Comparison of ENCODE assay signal across 10 mouse cellular contexts in genomic region chr2:119108554-119108953, GRCm38 (mm10). TPM values are rescaled to one million over a fixed set of nuclear protein-coding genes. Genes with fewer than 3 reads are reported as not detected.
DNase-seq lines count a peak whose midpoint lies in the region; ATAC-seq lines count a peak whose summit lies in the region.
"Had no signal": no experiment of that assay in that cellular context is flagged by ENCODE, and none has a peak within 500 bp of the region (broad histone marks: within the 10 kb centered on the region; RNA-seq: fewer than 3 reads in every experiment).

No protein-coding gene starts in this region.

- intact Hi-C loops in left cerebral cortex, postnatal 10 days (cut with DNase I), result no loop called here

- peak; percentile 33 for DNase-seq in neural tube, embryonic 10.5 days (ENCODE audit: extremely low spot score, low spot score)
- DNase-seq in c-Kit-positive CD71-negative TER-119-negative erythroid progenitor cells, embryonic 14.5 days (ENCODE audit: low read depth), result peak; percentile 46
- DNase-seq in kidney, postnatal 25 days, result peak; percentile 70 to 77
- DNase-seq in thymus, postnatal 0 days (ENCODE audit: low spot score), result peak; percentile 24
- no peak for DNase-seq in gastrocnemius, postnatal 25 days
- DNase-seq in urinary bladder, postnatal 10 days (ENCODE audit: low spot score), result no peak
- DNase-seq in left cerebral cortex, postnatal 10 days (ENCODE audit: extremely low spot score in 1 of 2, low spot score in 2 of 2), result no peak

- no peaks in the 10 kb centered on the region for H3K36me3 ChIP-seq in neural tube, embryonic 15.5 days
- H3K36me3 ChIP-seq: hindbrain, embryonic 15.5 days; neural tube, embryonic 13.5 days had no signal

- H3K27ac ChIP-seq in neural tube, embryonic 15.5 days (replicated peaks), result no peak overlapping the region
- H3K27ac ChIP-seq: hindbrain, embryonic 15.5 days; neural tube, embryonic 13.5 days had no signal

- no peak for ATAC-seq in neural tube, embryonic 15.5 days (ENCODE audit: low FRiP score)

- no peak overlapping the region for H3K4me2 ChIP-seq in neural tube, embryonic 15.5 days
- H3K4me2 ChIP-seq: hindbrain, embryonic 15.5 days; neural tube, embryonic 13.5 days had no signal

- H3K9ac ChIP-seq in neural tube, embryonic 15.5 days (replicated peaks), result no peak overlapping the region
- H3K9ac ChIP-seq: hindbrain, embryonic 15.5 days; neural tube, embryonic 13.5 days had no signal

- no peaks in the 10 kb centered on the region for H3K27me3 ChIP-seq in neural tube, embryonic 15.5 days (replicated peaks)
- H3K27me3 ChIP-seq: hindbrain, embryonic 15.5 days; neural tube, embryonic 13.5 days had no signal

- no peak overlapping the region for H3K4me3 ChIP-seq in neural tube, embryonic 15.5 days (replicated peaks)
- H3K4me3 ChIP-seq: hindbrain, embryonic 15.5 days; neural tube, embryonic 13.5 days had no signal

- H3K9me3 ChIP-seq in neural tube, embryonic 15.5 days (replicated peaks), result no peaks in the 10 kb centered on the region
- H3K9me3 ChIP-seq: hindbrain, embryonic 15.5 days; neural tube, embryonic 13.5 days had no signal

- H3K4me1 ChIP-seq in neural tube, embryonic 15.5 days, result peaks cover 11% of the 10 kb centered on the region

- WGBS in neural tube, embryonic 15.5 days, result 75% methylated on average over 4 of the region's 4 CpGs

RNA-seq across cellular contexts. Expression of gene Rad51, which starts 4.0 kb away (rescaled TPM):
- polyA plus RNA-seq in neural tube, embryonic 15.5 days (2015; fragmentation: Nextera tagmentation; extraction: Ambion mirVana), result 7.3 and 17.3 TPM in 2 replicates
- 49.3 and 49.7 TPM in 2 replicates for polyA plus RNA-seq in thymus, postnatal 0 days (2015; fragmentation: Nextera tagmentation; extraction: Ambion mirVana)
- total RNA-seq in gastrocnemius, postnatal 25 days (2021), result 1 to 10 TPM in 1 of 2 experiments, under 1 TPM in 1; 0.78 to 1.2 TPM
- total RNA-seq in left cerebral cortex, postnatal 10 days (2021), result 1 to 10 TPM; 2.8 to 3.6 TPM

RNA-seq across cellular contexts. Expression of gene Rmdn3, which starts 48.3 kb away (rescaled TPM):
- polyA plus RNA-seq in neural tube, embryonic 15.5 days (2015; fragmentation: Nextera tagmentation; extraction: Ambion mirVana), result 47.7 and 49.0 TPM in 2 replicates
- polyA plus RNA-seq in thymus, postnatal 0 days (2015; fragmentation: Nextera tagmentation; extraction: Ambion mirVana), result 32.9 and 33.5 TPM in 2 replicates
- total RNA-seq in gastrocnemius, postnatal 25 days (2021), result 1 to 10 TPM; 5.7 to 9.2 TPM
- total RNA-seq in left cerebral cortex, postnatal 10 days (2021), result 10 to 100 TPM; 43.2 to 48.4 TPM

RNA-seq across cellular contexts. Expression of gene Gchfr, which starts 59.0 kb away (rescaled TPM):
- 4.6 TPM in 2 replicates for polyA plus RNA-seq in neural tube, embryonic 15.5 days (2015; fragmentation: Nextera tagmentation; extraction: Ambion mirVana)
- polyA plus RNA-seq in thymus, postnatal 0 days (2015; fragmentation: Nextera tagmentation; extraction: Ambion mirVana), result 1.5 and 1.6 TPM in 2 replicates
- total RNA-seq in gastrocnemius, postnatal 25 days (2021), result not detected
- total RNA-seq in left cerebral cortex, postnatal 10 days (2021), result under 1 TPM in 1 of 2 experiments, not detected in 1; 0.59 TPM

Comparison
In these comparisons a context has a peak if more than half of its experiments do, and no peak if none do; other contexts are left out.
1. DNase-seq: peak in neural tube, embryonic 10.5 days (single experiment), c-Kit-positive CD71-negative TER-119-negative erythroid progenitor cells, embryonic 14.5 days (single experiment), kidney, postnatal 25 days (2 of 2) and thymus, postnatal 0 days (single experiment); none in gastrocnemius, postnatal 25 days (single experiment), urinary bladder, postnatal 10 days (single experiment) and left cerebral cortex, postnatal 10 days (0 of 2).
2. RNA of gene Rmdn3, which starts 48.3 kb away (total RNA-seq): 43.2 to 48.4 TPM in left cerebral cortex, postnatal 10 days; 5.7 to 9.2 TPM in gastrocnemius, postnatal 25 days; every median in the first group is over 4 times any median in the second.